Mouse (Mus musculus) lung, embryonic 15.5 days (tissue): Measurements from ENCODE around the gene Tfeb. TPM values are rescaled to one million over a fixed set of nuclear protein-coding genes. Genes with fewer than 3 reads are reported as not detected.

Experiments
- ATAC-seq: fragments of 200-750 bp; cut with Nextera tagmentation; 2 replicates; pipeline ENCODE4 v1.8.0; 2017; ENCODE audit warnings: moderate number of reproducible peaks, borderline replicate concordance; ENCODE audit not compliant: low FRiP score, low TSS enrichment; ENCODE audit errors: extremely low read depth
- H3K27ac ChIP-seq: fragments of 300-500 bp; sonication (generic); 2 replicates; pipeline ENCODE4 v1.5.1; 2015; ENCODE audit warnings: moderate library complexity, mild to moderate bottlenecking, inconsistent platforms
- H3K27me3 ChIP-seq: fragments of 300-500 bp; sonication (generic); 2 replicates; pipeline ENCODE4 v1.6.1; 2015; ENCODE audit warnings: inconsistent platforms
- H3K36me3 ChIP-seq: fragments of 300-500 bp; sonication (generic); 2 replicates; pipeline ENCODE4 v1.6.1; 2015; ENCODE audit warnings: inconsistent platforms
- H3K4me1 ChIP-seq: fragments of 300-500 bp; sonication (generic); 2 replicates; pipeline ENCODE4 v1.6.1; 2015; ENCODE audit warnings: inconsistent platforms
- H3K4me2 ChIP-seq: fragments of 300-500 bp; sonication (generic); 2 replicates; pipeline ENCODE4 v1.6.1; 2015; ENCODE audit warnings: inconsistent platforms, mild to moderate bottlenecking, moderate library complexity
- H3K4me3 ChIP-seq: fragments of 300-500 bp; sonication (generic); 2 replicates; pipeline ENCODE4 v1.5.1; 2015; ENCODE audit warnings: mild to moderate bottlenecking, inconsistent platforms
- H3K9ac ChIP-seq: fragments of 300-500 bp; sonication (generic); 2 replicates; pipeline ENCODE4 v1.6.1; 2015; ENCODE audit warnings: inconsistent platforms
- H3K9me3 ChIP-seq: fragments of 300-500 bp; sonication (generic); 2 replicates; pipeline ENCODE4 v1.6.1; 2016; ENCODE audit warnings: inconsistent platforms
- WGBS: fragments of 180-500 bp; shearing (Covaris S2); methylation state at CpG from one replicate; pipeline ENCODE4 v1.1.7; 2015; 5-methylcytosine and 5-hydroxymethylcytosine counted together
- polyA plus RNA-seq: library from polyadenylated mRNA; unstranded; fragments of >200 nt; fragmentation: Nextera tagmentation; extraction: Ambion mirVana; gene quantifications from 2 replicates; pipeline ENCODE4 v1.2.1, GENCODE M21; 2015

Tfeb gene
- polyA plus RNA-seq, 1 experiment from 2014 or later = 14.7 TPM

DNA sequence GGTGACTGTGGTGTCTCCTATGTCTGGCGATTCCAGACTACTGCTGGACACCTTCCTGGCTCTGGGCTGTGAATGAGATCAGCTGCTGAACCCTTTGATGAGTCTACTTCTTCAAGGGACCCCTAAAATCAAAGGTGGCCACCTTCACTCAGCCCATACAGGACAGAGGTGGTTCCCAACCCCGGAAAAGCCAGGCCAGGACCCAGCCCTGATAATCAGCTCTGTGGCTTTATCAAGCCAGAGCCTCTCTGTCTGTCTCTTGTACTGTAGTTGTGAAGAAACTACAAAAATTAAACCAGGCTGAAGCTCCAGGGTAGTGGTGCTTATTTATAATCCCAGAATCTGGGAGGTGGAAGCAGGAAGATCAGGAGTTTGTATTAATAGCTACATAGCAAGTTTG lies 40.3 kb downstream of the Tfeb start:
- Histone ChIP-seq H3K9ac (no peak overlapping the region), H3K27ac (no peak overlapping the region), H3K4me2 (no peak overlapping the region), H3K4me3 (no peak overlapping the region), H3K9me3 (no peaks in the 10 kb centered on the region), H3K27me3 (no peaks in the 10 kb centered on the region), H3K4me1 (no peaks in the 10 kb centered on the region), H3K36me3 (no peaks in the 10 kb centered on the region)
- 57% methylated on average over 2 of the region's 2 CpGs for WGBS
- no peak for ATAC-seq

DNA sequence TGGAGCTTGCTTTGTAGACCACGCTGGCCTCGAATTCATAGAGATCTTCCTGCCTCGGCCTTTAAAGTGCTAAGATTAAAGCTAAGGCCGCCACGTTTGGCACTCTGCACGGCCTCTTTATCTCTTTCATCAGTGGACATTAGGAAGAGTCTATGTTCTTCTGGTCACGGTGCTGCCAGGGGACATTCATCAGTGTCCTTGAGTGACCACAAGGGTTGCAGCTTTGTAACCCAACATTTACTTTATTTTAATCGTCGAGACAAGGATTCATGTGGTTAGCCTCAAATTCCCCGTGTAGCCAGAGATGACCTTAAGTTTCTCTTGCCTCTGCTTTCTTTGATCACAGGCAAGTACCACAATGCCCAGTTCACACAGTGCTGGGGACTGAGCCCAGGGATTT lies 43.6 kb downstream of the Tfeb start:
- H3K4me3 ChIP-seq = no peak overlapping the region
- H3K9me3 ChIP-seq = no peaks in the 10 kb centered on the region
- H3K9ac ChIP-seq = no peak overlapping the region
- no peaks in the 10 kb centered on the region for H3K27me3 ChIP-seq
- 66% methylated on average over 10 of the region's 10 CpGs for WGBS
- no peaks in the 10 kb centered on the region for H3K36me3 ChIP-seq
- no peak overlapping the region for H3K4me2 ChIP-seq
- H3K4me1 ChIP-seq = peaks cover 21% of the 10 kb centered on the region; the same call in 1 of the 2 replicates
- H3K27ac ChIP-seq = no peak overlapping the region
- no peak for ATAC-seq

DNA sequence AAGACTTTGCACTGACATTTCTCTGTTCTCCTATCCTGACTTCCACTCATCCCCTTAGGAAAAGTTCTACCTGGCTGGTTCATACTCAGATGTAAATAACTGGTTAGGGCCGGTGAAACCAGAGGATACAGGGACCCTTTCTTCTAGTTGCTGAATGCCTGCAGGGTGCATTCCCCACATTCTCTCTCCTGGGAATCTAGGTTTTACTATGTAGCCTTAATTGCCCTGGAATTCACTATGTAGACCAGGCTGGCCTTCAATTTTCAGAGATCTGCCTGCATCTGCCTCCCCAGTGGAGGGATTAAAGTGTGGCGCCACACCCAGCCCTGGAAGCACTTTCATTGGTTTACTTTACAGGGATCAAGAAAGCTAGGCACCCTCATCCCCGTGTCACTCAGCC lies 45.7 kb downstream of the Tfeb start:
- H3K4me1 ChIP-seq = peaks cover 22% of the 10 kb centered on the region; the same call in 1 of the 2 replicates
- H3K4me2 ChIP-seq = no peak overlapping the region
- no peaks in the 10 kb centered on the region for H3K36me3 ChIP-seq
- 78% methylated on average over 3 of the region's 3 CpGs for WGBS
- no peaks in the 10 kb centered on the region for H3K9me3 ChIP-seq
- ATAC-seq = no peak
- no peak overlapping the region for H3K27ac ChIP-seq
- no peak overlapping the region for H3K4me3 ChIP-seq
- H3K9ac ChIP-seq = no peak overlapping the region
- no peaks in the 10 kb centered on the region for H3K27me3 ChIP-seq

DNA sequence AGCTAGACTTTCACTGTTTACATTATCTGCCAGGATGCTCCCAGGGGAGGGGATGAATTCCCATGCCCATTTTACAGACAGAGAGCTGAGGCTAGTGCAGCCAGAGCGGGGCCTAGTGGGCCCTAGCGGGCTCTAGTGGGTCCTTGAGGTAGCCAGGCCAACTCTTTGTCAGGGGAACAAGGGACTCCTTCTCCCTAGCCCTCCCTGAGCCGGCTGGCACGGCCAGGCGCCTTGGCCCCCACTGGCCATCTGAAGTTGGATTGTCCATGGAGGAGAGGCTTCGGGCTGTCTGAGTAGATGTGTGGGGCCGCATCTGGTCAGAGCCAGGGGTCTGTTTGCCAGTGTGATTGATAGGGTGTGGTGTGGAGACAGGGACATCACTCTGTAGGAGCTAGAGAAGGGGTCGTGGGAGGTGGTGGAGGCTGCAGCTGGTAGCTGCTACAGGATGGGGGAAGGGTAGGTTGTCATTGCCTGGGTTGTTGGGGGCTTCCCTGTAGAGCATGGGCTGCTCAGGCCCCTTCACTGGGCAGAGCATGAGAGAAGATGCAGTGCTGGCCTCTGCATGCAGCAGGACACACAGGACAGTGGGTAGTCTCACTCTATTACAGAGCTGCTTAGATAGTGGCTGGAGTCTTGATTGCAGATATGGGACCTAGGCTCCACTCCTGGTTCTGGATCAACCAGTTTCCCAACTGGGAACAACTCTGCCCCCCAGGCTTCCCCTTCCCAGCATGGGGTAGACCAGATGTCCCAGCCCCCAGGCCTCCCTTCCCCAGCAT lies 46.8 kb downstream of the Tfeb start:
- H3K4me1 ChIP-seq = peaks cover 29% of the 10 kb centered on the region
- H3K9ac ChIP-seq = no peak overlapping the region
- no peaks in the 10 kb centered on the region for H3K9me3 ChIP-seq
- H3K27ac ChIP-seq = no peak overlapping the region
- no peaks in the 10 kb centered on the region for H3K36me3 ChIP-seq
- ATAC-seq = no peak
- H3K4me2 ChIP-seq = no peak overlapping the region
- no peaks in the 10 kb centered on the region for H3K27me3 ChIP-seq
- 56% methylated on average over 8 of the region's 8 CpGs for WGBS
- H3K4me3 ChIP-seq = no peak overlapping the region

DNA sequence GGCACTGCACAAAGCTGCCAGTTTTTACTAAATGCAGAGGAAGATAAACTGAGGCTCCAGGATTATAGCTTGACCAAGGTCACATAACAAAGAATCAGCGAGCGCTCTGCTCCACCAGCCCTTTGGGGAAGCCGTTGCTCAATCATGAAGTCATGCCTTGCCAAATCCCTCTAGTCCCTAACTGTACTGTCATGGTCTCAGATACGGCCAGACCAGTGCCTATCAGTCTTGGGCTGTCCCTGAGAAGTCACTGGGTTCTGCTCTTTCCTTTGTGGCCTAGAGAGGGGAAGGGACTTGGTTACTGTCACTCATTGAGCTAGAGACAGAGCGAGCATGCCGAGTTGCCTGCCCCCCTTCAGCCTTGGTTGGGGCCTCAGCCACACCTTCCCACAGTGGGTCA lies 47.6 kb downstream of the Tfeb start:
- ATAC-seq = no peak
- Histone ChIP-seq H3K4me2 (no peak overlapping the region), H3K4me3 (no peak overlapping the region), H3K27ac (no peak overlapping the region), H3K27me3 (no peaks in the 10 kb centered on the region), H3K4me1 (peaks cover 29% of the 10 kb centered on the region), H3K36me3 (no peaks in the 10 kb centered on the region), H3K9me3 (no peaks in the 10 kb centered on the region), H3K9ac (no peak overlapping the region)
- 68% methylated on average over 6 of the region's 6 CpGs for WGBS

DNA sequence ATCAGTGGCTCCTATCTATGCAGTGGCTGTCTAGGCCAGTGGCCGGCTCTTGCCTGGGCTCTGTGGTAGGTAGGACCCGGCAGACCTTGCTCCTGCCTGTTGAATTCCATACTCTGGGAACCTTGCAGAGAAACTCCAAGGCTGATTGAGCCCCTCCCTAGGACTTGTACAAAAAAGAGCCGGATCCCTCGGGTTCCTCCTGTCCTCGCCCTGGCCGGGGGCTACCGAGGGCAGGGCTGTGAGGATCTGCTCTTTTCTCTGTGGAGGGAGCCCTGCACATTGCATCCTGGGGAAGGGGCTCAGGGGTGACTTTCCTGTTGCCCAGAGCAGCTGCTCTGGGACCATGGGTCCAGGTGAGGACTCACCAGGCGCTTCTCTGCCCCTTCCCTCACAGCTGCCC lies 50.8 kb downstream of the Tfeb start:
- H3K36me3 ChIP-seq = no peaks in the 10 kb centered on the region
- H3K4me1 ChIP-seq = peaks cover 37% of the 10 kb centered on the region
- H3K9ac ChIP-seq = no peak overlapping the region
- H3K9me3 ChIP-seq = no peaks in the 10 kb centered on the region
- H3K4me2 ChIP-seq = no peak overlapping the region
- ATAC-seq = no peak
- H3K27me3 ChIP-seq = no peaks in the 10 kb centered on the region
- WGBS = 58% methylated on average over 8 of the region's 8 CpGs
- no peak overlapping the region for H3K4me3 ChIP-seq
- no peak overlapping the region for H3K27ac ChIP-seq

DNA sequence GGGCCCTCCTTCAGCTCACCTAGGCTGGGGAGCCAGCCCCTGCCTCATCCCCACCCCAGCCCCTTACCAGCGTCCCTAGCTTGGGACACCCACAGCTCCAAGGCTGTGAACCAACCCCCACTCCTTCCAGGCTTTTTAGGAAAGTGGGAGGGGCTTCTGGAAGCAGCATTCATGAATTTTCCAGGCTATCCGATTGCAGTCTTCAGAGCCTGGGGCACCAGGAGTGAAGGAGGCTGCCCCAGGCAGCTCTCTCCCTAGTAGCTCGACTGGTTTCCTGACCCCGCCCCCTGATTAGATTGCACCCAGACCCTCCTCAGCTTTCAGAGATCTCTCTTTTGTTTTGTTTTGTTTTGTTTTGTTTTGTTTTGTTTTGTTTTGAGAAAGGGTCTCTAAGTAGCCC lies 51.5 kb downstream of the Tfeb start:
- Histone ChIP-seq H3K9me3 (no peaks in the 10 kb centered on the region), H3K36me3 (no peaks in the 10 kb centered on the region), H3K4me3 (no peak overlapping the region), H3K4me2 (no peak overlapping the region), H3K4me1 (peaks cover 41% of the 10 kb centered on the region), H3K9ac (no peak overlapping the region), H3K27me3 (no peaks in the 10 kb centered on the region), H3K27ac (no peak overlapping the region)
- 6% methylated on average over 4 of the region's 4 CpGs for WGBS
- ATAC-seq = no peak

DNA sequence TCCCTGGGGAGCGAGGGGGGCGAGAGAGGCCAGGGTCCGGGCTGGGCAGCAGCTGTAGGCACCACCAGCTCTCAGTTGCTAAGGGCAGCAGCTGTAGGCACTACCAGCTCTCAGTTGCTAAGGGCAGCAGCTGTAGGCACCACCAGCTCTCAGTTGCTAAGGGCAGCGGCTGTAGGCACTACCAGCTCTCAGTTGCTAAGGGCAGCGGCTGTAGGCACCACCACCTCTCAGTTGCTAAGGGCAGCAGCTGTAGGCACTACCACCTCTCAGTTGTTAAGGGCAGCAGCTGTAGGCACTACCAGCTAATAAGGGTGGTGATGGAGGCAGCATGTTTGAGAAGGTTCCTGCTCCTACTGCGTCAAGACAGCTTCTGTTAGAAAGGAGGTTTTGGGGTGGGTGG lies 52.2 kb downstream of the Tfeb start:
- Histone ChIP-seq H3K36me3 (no peaks in the 10 kb centered on the region), H3K9me3 (no peaks in the 10 kb centered on the region), H3K4me1 (peaks cover 39% of the 10 kb centered on the region), H3K4me3 (no peak overlapping the region), H3K9ac (no peak overlapping the region), H3K27ac (no peak overlapping the region), H3K27me3 (no peaks in the 10 kb centered on the region), H3K4me2 (no peak overlapping the region)
- no peak for ATAC-seq
- 70% methylated on average over 6 of the region's 6 CpGs for whole genome bisulfite sequencing

DNA sequence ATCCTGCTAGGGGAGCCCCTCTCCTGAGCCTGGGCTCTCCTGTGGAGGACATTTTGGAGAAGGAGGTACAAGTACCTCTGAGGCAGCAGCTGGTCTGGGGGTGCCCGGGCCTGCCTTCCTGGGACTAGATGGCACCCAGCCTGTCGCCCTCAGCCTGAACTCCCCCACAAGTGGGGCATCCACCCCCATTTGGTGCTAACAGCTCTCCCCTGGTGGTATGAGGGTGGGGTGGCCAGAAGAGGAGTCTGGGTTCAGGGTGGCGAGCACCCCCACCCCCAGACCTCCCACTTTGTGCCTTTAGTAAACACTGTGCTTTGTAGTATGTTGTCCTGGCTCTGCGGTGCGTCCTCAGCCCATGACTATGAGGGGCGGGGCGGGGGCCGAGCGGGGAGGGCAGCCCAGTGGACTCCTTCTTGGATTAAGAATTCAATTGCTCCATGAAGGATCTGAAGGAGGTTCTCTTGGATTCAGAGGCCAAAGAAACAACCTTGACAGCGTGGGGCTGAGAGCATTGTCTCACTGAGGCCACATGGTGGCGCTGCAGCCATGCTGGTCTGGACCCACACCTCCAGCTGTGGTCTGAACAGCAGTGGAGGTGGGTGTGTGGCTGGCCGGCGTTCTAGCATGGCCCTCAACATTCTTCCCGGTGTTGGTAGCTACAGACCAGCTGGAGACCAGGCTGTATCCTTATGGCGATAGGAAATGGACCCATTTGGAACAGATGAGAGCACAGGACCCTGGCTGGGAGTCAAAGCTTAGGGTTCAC lies 55.5 kb downstream of the Tfeb start:
- WGBS = 16% methylated on average over 15 of the region's 15 CpGs
- no peaks in the 10 kb centered on the region for H3K27me3 ChIP-seq
- peaks cover 34% of the 10 kb centered on the region for H3K4me1 ChIP-seq
- ATAC-seq = peak; percentile 67; the same call in 1 of the 2 replicates
- no peak overlapping the region for H3K4me3 ChIP-seq
- no peaks in the 10 kb centered on the region for H3K36me3 ChIP-seq
- peak overlapping the region; percentile 11; the same call in 1 of the 2 replicates for H3K27ac ChIP-seq
- no peak overlapping the region for H3K9ac ChIP-seq
- H3K9me3 ChIP-seq = no peaks in the 10 kb centered on the region
- no peak overlapping the region for H3K4me2 ChIP-seq

DNA sequence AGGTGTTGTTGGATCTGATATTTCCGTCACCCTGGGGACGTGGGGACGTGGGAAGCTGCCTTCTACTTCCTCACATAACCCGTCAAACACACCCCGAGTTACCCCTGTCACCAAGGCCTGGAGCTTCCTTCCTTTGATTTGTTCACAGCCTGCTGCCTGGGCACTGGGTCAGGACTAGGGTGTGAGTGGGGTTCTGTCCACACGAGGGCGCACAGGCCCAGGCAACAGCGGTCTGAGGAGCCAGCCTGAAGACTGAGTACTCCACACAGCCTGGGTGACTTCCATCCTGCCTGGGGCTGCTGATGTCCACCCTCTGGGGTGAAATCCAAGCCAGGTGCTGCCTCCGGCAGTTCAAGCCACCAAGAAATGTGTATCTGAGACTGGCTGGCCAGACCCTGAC lies 56.5 kb downstream of the Tfeb start:
- peak; percentile 53 for ATAC-seq
- H3K4me1 ChIP-seq = peaks cover 26% of the 10 kb centered on the region
- no peak overlapping the region for H3K9ac ChIP-seq
- no peaks in the 10 kb centered on the region for H3K27me3 ChIP-seq
- no peaks in the 10 kb centered on the region for H3K36me3 ChIP-seq
- no peak overlapping the region for H3K27ac ChIP-seq
- 8% methylated on average over 9 of the region's 9 CpGs for WGBS
- no peak overlapping the region for H3K4me2 ChIP-seq
- no peak overlapping the region for H3K4me3 ChIP-seq
- no peaks in the 10 kb centered on the region for H3K9me3 ChIP-seq

DNA sequence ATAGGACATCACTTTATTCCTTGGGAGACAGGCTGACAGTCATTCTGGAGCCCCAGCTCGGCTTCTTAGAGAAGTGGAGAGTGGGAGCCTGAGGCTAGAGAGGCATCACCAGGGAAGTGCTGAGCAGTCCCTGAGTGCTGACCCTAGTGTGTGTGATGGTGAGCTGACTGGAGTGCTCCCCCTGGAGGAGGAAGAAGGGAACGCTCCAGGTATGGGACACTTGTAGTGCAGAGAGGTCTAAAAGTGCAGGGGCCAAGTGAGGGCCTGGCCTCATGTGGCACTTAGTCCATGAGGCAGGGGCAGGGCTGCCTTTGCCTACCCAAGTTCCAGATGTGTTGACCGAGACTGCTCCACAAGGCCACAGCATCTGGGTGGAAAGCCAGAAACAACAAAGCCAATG lies 58.6 kb downstream of the Tfeb start:
- H3K4me1 ChIP-seq = peaks cover 26% of the 10 kb centered on the region
- no peaks in the 10 kb centered on the region for H3K36me3 ChIP-seq
- WGBS = 51% methylated on average over 3 of the region's 3 CpGs
- H3K27ac ChIP-seq = no peak overlapping the region
- H3K9ac ChIP-seq = no peak overlapping the region
- no peak overlapping the region for H3K4me3 ChIP-seq
- H3K9me3 ChIP-seq = no peaks in the 10 kb centered on the region
- no peak overlapping the region for H3K4me2 ChIP-seq
- no peaks in the 10 kb centered on the region for H3K27me3 ChIP-seq
- no peak for ATAC-seq

DNA sequence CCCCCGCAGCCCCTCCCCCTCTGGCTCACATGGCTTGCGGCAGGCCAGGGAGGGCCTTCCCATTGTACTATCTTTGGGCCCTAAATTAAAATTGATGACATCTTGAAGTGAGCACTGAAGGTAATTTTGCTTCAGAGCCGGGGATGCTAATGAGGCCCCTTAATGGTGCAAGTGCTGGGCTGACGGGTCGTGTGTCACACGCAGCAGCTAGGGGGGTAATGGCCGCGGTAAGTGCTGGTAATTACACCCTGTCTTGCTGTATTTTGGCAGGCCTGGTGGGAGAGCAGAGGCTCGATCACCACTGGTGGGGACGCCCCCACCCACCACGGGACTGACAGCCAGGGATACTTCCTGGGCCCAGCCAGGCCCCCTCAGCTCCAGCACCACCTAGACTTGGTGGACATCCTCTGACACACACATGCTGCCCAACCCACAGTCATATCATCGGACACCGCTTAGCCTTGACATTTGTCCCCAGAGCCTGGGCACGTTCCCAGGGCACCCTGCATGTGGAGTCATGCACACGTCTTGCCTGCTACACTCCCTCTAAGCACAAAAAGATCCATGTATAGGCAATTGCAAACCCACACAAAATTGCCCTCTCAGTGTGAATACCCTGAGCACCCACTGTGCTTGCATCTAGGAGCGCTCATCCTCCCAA lies 59.5 kb downstream of the Tfeb start:
- H3K9ac ChIP-seq = no peak overlapping the region
- H3K9me3 ChIP-seq = no peaks in the 10 kb centered on the region
- WGBS = 56% methylated on average over 16 of the region's 16 CpGs
- H3K4me1 ChIP-seq = peaks cover 26% of the 10 kb centered on the region
- no peaks in the 10 kb centered on the region for H3K27me3 ChIP-seq
- H3K36me3 ChIP-seq = no peaks in the 10 kb centered on the region
- ATAC-seq = no peak
- no peak overlapping the region for H3K4me3 ChIP-seq
- H3K27ac ChIP-seq = no peak overlapping the region
- no peak overlapping the region for H3K4me2 ChIP-seq
